Mouse (Mus musculus): ENCODE measurements around the gene Lypd6b. TPM values are rescaled to one million over a fixed set of nuclear protein-coding genes. Genes with fewer than 3 reads are reported as not detected.

Lypd6b gene
- polyA plus RNA-seq, 1 experiment: 0.20 TPM

GRCm38 (mm10) chr2:49744251-49745093, 43.0 kb upstream of the Lypd6b start:
- Histone ChIP-seq H3K36me3 (ENCODE audit: control insufficient read depth, insufficient read depth, low read length) (no peaks in the 10 kb centered on the region), H3K27ac (ENCODE audit: control insufficient read depth, insufficient read depth, low read depth, low read length) (peak overlapping the region; percentile 16), H3K27me3 (ENCODE audit: control insufficient read depth, insufficient read depth, low read length) (no peaks in the 10 kb centered on the region), H3K4me3 (ENCODE audit: control insufficient read depth, low read depth, low read length) (peak overlapping the region; percentile 17), H3K4me1 (ENCODE audit: control insufficient read depth, insufficient read depth, low read length) (no peaks in the 10 kb centered on the region; the same call in 1 of the 2 replicates)
- TF ChIP-seq POLR2A (IDR thresholded peaks at IDR 0.05; ENCODE audit: control insufficient read depth, low read depth, low read length) (no peak), CTCF (IDR thresholded peaks at IDR 0.05; ENCODE audit: control insufficient read depth, insufficient read depth, insufficient replicate concordance, low read depth, low read length) (no peak)

GRCm38 (mm10) chr2:49745094-49745781, 42.2 kb upstream of the Lypd6b start:
- Histone ChIP-seq H3K4me3 (ENCODE audit: control insufficient read depth, low read depth, low read length) (peak overlapping the region; percentile 17), H3K4me1 (ENCODE audit: control insufficient read depth, insufficient read depth, low read length) (no peaks in the 10 kb centered on the region; the same call in 1 of the 2 replicates), H3K36me3 (ENCODE audit: control insufficient read depth, insufficient read depth, low read length) (no peaks in the 10 kb centered on the region), H3K27ac (ENCODE audit: control insufficient read depth, insufficient read depth, low read depth, low read length) (peak overlapping the region; percentile 16), H3K27me3 (ENCODE audit: control insufficient read depth, insufficient read depth, low read length) (no peaks in the 10 kb centered on the region)
- peak; percentile 33; the same call in 1 of the 2 replicates for TF ChIP-seq POLR2A (IDR thresholded peaks at IDR 0.05; ENCODE audit: control insufficient read depth, low read depth, low read length)
- TF ChIP-seq CTCF (IDR thresholded peaks at IDR 0.05; ENCODE audit: control insufficient read depth, insufficient read depth, insufficient replicate concordance, low read depth, low read length): no peak

- TF ChIP-seq CTCF (IDR thresholded peaks at IDR 0.05; ENCODE audit: control insufficient read depth, insufficient read depth, insufficient replicate concordance, low read depth, low read length): no peak
- TF ChIP-seq POLR2A (IDR thresholded peaks at IDR 0.05; ENCODE audit: control insufficient read depth, low read depth, low read length): peak; percentile 64; the same call in 1 of the 2 replicates
- H3K36me3 ChIP-seq (ENCODE audit: control insufficient read depth, insufficient read depth, low read length): no peaks in the 10 kb centered on the region
- H3K27ac ChIP-seq (ENCODE audit: control insufficient read depth, insufficient read depth, low read depth, low read length): peak overlapping the region; percentile 65
Measured at GRCm38 (mm10) chr2:49746947-49747346, 40.5 kb upstream of the Lypd6b start.

GRCm38 (mm10) chr2:49747670-49748069, 39.8 kb upstream of the Lypd6b start:
- no peaks in the 10 kb centered on the region for H3K36me3 ChIP-seq (ENCODE audit: control insufficient read depth, insufficient read depth, low read length)
- H3K4me1 ChIP-seq (ENCODE audit: control insufficient read depth, insufficient read depth, low read length): no peaks in the 10 kb centered on the region; the same call in 1 of the 2 replicates
- H3K4me3 ChIP-seq (ENCODE audit: control insufficient read depth, low read depth, low read length): no peak overlapping the region
- H3K27me3 ChIP-seq (ENCODE audit: control insufficient read depth, insufficient read depth, low read length): no peaks in the 10 kb centered on the region
- TF ChIP-seq CTCF (IDR thresholded peaks at IDR 0.05; ENCODE audit: control insufficient read depth, insufficient read depth, insufficient replicate concordance, low read depth, low read length): no peak
- TF ChIP-seq POLR2A (IDR thresholded peaks at IDR 0.05; ENCODE audit: control insufficient read depth, low read depth, low read length): no peak
- peak overlapping the region; percentile 65 for H3K27ac ChIP-seq (ENCODE audit: control insufficient read depth, insufficient read depth, low read depth, low read length)

More at GRCm38 (mm10) chr2:49746947-49747346, 40.5 kb upstream of the Lypd6b start:
- no peaks in the 10 kb centered on the region; the same call in 1 of the 2 replicates for H3K4me1 ChIP-seq (ENCODE audit: control insufficient read depth, insufficient read depth, low read length)
- H3K4me3 ChIP-seq (ENCODE audit: control insufficient read depth, low read depth, low read length): peak overlapping the region; percentile 37
- H3K27me3 ChIP-seq (ENCODE audit: control insufficient read depth, insufficient read depth, low read length): no peaks in the 10 kb centered on the region

GRCm38 (mm10) chr2:49748628-49749342, 38.7 kb upstream of the Lypd6b start:
- Histone ChIP-seq H3K36me3 (ENCODE audit: control insufficient read depth, insufficient read depth, low read length) (no peaks in the 10 kb centered on the region), H3K27me3 (ENCODE audit: control insufficient read depth, insufficient read depth, low read length) (no peaks in the 10 kb centered on the region), H3K4me3 (ENCODE audit: control insufficient read depth, low read depth, low read length) (no peak overlapping the region), H3K4me1 (ENCODE audit: control insufficient read depth, insufficient read depth, low read length) (no peaks in the 10 kb centered on the region; the same call in 1 of the 2 replicates), H3K27ac (ENCODE audit: control insufficient read depth, insufficient read depth, low read depth, low read length) (no peak overlapping the region)
- TF ChIP-seq CTCF (IDR thresholded peaks at IDR 0.05; ENCODE audit: control insufficient read depth, insufficient read depth, insufficient replicate concordance, low read depth, low read length) (peak; percentile 60; the same call in 1 of the 2 replicates), POLR2A (IDR thresholded peaks at IDR 0.05; ENCODE audit: control insufficient read depth, low read depth, low read length) (no peak)

GRCm38 (mm10) chr2:49749730-49750576, 37.5 kb upstream of the Lypd6b start:
- TF ChIP-seq CTCF (IDR thresholded peaks at IDR 0.05; ENCODE audit: control insufficient read depth, insufficient read depth, insufficient replicate concordance, low read depth, low read length) (no peak), POLR2A (IDR thresholded peaks at IDR 0.05; ENCODE audit: control insufficient read depth, low read depth, low read length) (no peak)
- Histone ChIP-seq H3K4me1 (ENCODE audit: control insufficient read depth, insufficient read depth, low read length) (no peaks in the 10 kb centered on the region; the same call in 1 of the 2 replicates), H3K27me3 (ENCODE audit: control insufficient read depth, insufficient read depth, low read length) (no peaks in the 10 kb centered on the region), H3K4me3 (ENCODE audit: control insufficient read depth, low read depth, low read length) (no peak overlapping the region), H3K36me3 (ENCODE audit: control insufficient read depth, insufficient read depth, low read length) (no peaks in the 10 kb centered on the region), H3K27ac (ENCODE audit: control insufficient read depth, insufficient read depth, low read depth, low read length) (peak overlapping the region; percentile 65)

All from testis, adult 2 months (tissue).